Mouse (Mus musculus) right cerebral cortex, postnatal 10 days (tissue): Measurements from ENCODE around the gene Vipr2.

ENCODE experiments used
- DNase-seq, 2 experiments: peaks; one replicate each; pipeline ENCODE4 v3.0.0; 2021; ENCODE audit warnings: low spot score in 2 of 2

Gene Vipr2

DNA sequence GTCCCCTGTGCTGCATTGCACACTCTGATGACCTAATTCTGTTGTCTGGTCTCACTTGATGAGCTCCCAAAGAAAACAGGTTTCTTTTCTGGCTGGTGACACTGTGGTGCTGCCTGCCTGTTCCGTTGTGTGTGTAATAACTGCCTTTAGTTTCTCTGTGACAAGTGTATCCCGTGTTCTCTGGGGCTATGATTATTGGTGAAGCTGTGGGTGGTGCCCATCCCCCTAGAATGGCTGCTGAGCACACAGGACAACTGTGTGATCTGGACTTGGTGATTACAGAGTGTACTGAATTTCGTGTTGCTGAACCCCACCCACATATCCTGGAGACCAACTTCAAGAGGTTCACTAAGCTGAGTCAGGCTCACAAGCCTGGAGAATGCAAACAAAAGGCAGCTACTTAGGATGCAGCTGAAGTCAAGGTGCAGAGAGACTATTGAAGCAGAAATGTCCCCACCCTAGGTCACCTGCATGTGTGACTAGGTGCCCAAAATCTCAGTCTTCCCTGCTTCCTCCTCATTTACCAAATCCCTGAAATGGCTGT is 18.9 kb downstream of the Vipr2 start:
- no peak for DNase-seq

DNA sequence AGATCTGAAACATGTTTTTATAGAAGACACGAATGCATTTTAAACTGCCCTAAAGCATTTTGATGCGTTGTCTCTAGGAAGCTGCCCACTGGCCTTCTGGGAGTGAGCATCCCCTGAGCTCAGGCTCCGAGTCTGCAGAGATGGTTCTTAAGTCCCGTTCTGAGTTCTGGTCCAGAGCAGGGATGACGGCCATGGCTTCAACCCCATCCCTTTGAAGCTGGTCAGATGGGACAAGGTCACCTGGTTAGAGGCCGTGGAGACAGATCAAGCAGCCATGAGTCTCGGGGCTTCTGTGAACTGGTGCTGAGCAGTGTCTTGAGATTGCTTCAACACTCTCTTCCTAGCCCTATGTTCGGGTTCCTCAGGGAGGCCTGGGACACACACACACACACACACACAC is 19.6 kb downstream of the Vipr2 start:
- DNase-seq = no peak

DNA sequence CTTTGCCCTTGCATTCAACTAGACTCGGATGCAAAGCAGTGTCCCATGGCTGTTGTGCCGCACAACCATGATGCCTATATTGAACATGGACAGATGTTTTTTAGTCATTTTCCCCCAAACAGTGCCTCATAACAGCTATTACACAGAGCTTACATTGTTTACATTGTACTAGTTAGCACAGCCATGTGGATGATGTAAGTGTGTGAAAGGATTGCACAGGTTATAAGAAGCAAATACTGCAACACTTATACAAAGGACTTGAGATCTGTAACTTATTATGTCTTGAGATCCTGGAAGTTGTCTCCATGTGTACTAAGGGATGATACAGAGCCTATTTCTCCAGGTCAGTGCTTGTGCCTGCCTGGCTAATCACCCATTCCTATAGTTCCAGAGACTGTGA is 24.4 kb downstream of the Vipr2 start:
- no peak for DNase-seq

DNA sequence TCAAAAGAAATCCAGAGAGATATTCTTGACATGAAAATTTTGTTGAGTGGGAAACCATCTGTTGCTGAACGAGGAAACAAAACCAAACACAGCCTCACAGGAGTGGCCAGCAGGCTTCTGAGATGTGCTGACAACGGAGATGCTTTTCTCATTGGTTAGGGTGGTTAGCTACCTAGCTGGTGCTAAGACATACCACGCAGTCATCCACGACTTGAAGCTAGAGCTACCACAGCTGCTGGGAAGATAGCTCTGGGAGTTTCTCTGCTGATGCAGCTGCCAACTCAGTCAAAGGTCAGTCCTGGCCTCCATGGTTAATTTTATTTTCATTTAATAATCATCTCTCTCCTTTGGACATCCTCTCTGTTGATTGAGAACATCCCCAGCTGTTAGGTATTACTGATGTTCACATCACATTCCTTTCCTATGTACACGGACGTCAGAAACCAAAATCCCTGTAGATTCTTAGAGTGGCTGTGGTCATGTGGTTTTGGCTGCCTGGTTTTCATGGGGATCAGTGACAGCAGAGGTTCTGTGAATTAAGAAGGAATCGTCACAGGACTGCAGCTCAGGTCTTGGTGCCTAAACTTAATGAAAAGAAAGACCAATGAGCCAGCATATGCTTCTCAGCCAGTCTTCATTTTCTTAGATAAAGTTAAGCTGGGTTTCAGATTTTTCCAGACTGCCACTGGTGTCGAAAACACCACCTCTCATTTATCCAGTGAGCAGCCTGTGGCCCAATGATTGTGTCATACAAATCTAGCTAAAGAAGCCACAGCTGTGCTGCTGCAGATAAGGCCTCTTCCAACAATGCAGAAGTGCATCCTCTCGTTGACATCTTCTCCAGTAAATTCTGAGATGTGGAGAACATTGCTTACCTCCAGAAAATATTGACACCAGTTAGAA is 32.2 kb downstream of the Vipr2 start:
- peak; percentile 26 to 61 for DNase-seq

DNA sequence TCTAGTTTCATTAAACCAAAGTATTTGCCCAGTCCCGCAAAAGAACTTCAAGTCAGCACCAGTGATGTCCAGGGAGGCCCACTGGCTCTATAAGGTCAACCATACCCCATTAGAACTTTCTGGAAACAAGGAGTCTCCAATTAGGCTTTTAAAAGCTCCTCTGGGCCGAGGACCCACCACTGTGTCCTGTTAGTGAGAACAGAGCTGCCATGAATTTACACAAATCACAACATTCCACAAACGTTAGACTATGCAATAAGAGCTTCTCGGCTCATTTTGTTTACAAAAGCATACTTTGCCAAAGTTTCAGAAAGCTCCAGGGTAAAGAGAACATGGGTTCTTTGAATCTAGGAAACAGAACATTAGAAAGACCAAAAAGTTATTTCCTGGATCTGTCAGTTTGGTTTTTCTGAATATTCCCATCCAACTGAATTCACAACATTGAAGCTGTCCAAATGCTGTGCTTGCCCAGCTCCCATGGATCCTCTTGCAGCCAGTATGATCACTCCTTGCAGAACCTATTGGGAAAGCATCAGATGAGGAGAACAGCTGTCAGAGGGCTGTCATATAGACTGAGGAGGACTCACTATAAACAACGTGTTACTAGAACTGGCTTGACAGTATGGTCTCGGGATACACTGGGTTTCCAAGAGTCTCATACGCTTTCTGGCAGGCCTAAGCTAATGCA is 33.6 kb downstream of the Vipr2 start:
- no peak for DNase-seq

DNA sequence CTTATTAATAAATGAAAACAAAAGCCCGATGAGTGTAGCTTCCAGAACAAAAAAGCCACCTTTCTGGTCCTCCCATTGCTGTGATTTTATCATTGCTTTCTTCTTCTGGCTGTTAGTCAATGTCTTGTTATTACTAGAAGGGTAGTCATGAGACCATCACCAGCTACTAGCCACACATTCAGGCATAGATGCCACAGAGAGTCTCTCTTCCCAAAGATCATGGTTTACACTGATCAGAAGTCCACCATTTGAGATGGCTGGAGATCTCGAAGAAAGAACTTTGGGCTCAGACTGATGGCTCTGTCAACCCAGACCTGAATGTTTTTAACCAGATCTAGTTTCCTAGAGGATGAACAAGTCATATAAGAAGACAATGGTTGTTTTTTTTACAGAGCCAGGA is 38.3 kb downstream of the Vipr2 start:
- no peak for DNase-seq

DNA sequence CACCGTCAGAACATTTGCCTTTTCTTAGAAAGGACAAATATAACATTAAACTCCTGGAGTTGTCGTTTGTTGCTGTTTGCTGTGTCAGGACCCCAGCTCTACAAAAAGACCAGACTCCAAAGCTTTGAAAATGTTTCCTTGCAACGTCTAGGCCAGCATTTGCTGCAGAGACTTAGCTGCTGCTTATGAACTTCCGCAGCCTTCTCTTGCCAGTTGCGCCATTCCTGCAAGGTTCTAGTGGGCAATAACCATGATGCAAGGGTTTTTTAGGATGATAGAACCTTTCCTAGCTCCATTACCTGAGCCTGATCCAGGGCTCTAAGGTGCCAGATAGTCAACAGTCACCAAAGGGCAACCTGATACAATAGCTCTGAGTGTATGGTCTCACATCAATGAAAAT is 38.9 kb downstream of the Vipr2 start:
- DNase-seq = no peak

DNA sequence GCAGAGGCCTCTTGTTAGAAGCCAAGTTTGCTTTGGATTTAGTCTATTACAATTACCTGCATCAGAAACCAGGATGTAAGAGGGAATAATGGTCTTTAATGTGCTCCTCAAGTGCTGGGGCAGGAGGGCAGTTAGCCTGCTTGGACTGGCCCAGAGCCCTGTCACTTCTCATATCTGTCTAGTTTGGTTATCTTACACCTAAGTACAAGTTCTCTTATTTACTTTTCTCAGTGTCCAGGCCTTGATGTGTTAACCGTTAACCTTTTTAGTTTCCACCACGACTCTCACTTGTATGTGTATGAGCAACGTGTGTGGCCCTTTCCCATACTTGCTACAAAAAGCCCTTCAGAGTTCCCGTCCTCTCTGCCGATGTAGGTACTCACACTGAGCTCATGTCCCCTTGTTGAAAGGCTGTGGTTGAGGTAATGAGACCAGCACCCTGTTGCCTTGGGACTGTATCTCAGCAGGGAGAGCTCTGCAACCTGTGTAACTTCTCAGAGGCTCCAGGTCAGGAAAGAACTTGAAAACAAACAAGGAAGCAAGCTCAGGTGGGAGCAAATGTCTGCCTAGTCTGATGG is 39.9 kb downstream of the Vipr2 start:
- no peak for DNase-seq

DNA sequence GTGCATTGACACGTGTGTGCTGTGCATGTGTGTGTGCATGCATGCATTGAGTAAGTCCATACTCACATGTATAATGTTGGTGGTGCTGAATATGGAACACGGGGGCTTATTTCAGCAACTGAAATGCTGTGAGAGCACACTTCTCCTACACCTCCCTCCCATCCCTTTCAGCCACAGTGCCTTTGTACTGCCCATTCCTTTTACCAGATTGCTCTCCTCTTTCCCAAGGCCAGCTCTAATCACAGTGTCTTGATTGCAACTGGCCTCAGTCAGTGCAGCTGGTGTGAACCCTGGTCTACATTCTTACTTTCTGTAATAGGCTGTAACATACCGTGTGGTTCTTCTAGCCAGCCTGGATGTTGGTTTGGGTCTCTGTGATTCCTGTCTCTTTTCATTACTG is 41.5 kb downstream of the Vipr2 start:
- no peak for DNase-seq

DNA sequence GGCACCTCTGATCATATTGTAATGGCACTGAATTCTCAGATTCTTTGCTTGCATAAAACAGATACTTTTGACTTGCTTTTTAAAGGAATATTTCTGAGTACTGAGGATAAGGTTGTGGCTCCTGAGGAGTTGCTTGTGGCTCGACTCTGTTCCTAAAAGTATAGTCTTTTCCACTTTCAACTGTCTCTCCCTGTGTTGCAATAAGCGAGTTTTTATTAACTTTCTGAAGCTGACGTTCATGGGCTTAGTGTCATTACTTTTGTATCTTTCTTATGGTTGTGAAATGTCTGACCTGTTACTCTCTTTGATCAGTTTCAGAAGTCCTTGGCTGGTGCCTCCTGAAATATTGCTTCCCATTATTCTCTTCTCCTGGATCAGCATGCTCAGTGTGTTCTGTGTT is 46.3 kb downstream of the Vipr2 start:
- no peak for DNase-seq

DNA sequence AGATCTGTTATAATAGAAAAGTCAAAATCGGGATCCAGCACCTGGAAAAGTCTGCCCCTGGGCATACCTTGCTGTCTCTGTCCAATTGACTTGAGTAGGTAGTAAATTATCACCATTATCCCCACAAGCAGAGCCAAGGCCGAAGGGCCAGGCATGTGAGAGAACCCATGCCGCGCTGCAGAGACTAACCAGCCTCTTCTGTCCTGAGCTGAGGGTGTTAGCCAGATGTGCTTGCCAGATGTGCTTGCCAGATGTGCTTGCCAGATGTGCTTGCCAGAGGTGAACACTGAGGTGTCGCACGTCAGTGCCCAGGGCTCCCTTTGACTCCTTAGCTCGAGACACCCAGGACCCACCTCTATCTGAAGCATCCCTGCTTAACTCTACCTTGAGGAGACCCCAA is 53.4 kb downstream of the Vipr2 start:
- DNase-seq = no peak

DNA sequence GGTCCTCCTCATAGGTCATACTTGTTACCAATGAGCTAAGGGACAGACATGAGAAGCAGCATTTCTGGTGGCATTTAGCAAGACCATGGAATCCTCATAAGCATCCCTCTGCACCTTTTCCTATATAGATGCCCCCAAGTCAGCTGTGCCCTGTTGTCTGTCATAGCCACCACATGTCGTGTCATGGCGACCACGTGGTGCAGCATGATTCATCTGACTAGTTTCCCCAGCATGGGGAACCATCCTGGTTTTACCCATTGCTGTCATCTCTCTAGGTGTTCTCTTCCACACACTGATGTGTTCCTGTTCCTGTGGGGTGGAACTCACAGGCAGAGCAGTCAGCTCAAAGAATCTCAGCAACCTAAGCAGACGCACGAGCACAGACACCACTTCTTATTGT is 55.4 kb downstream of the Vipr2 start:
- no peak for DNase-seq

DNA sequence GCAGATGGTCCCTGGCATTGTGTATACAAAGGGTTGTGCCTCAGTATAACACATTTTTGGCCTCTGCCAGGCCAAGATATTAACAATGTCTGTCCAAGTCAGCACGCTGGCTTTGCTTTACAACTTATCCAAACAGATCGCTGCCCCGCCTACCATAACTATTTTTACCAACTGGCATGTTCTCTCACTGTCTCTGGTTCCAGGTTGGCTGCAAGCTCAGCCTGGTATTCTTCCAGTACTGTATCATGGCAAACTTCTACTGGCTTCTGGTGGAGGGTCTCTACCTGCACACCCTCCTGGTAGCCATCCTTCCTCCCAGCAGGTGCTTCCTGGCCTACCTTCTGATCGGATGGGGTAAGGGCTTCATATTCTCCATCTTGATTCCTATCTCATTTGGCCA is 58.4 kb downstream of the Vipr2 start:
- no peak for DNase-seq

DNA sequence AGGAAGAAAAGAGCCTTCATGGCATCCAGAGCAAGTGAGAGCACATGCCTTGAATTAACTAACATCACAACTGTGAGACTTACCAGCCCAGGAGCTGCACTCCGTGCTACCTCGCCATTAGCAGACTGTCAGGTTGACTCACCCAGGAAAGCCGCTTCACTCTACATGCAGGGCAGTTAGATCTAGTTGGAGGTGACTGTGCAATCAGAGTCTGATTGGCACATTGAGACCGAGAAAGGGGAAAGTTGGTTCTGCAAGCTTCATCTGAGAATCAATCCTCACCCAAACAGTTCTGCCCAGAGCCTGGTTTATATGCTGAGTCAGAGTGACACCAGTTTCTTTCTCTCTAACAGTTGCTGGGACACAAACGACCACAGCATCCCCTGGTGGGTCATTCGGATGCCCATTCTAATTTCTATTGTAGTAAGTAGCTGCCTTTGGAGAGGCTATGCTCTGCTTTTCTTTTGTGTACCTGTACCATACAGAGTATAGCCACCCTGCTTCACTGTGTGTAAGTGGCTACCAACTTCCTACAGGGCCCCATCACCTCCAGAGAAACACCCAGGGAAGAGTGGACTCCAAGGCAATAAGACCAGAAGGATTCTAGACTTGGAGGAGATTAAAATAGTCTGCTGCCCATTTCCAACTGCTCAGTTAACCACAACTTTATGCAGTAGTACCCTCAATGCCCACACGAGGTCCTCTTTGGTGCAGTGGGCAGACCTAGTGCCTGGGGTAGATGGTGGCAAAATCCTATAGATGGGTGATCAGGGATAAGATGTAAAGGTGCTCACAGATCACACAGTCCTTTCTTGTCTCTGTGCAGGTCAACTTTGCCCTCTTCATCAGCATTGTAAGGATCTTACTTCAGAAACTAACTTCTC is 61.0 kb downstream of the Vipr2 start:
- DNase-seq = no peak

DNA sequence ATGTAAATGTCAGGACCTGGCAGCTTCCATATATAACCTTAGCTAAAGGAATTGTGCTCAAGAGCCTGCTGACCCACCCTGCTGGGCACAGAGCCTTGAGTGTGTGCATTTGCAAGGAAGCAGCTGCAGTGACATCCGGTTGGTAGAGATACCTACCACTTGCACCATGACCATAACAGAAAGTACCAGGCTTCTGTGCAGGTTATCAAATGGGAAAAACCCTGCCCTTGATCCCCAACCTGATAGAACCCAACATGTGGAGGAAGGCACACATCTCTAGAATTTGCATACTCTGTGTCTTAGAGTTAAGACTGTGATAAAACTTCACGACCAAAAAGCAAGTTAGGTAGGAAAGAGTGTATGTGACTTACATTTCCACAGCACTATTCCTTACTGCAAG is 63.1 kb downstream of the Vipr2 start:
- DNase-seq = no peak

DNA sequence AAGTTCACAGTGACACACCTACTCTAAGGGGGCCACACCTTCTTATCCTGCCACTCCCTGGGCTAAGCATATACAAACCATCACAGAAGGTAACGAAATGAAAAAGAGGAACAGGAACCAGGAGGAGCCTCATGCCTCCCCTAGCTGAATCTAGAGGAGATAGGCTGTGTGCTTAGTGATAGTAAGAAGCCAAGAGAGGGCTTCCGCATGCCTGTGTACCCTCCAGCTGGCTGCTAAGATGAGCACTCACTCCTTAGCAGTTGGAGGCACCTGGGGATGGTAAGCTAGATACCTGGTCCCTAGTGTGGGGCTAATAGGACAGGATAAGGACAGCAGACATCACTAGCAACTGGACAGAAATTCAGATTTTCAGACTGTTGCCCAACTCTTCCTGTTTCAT is 64.3 kb downstream of the Vipr2 start:
- DNase-seq = no peak

DNA sequence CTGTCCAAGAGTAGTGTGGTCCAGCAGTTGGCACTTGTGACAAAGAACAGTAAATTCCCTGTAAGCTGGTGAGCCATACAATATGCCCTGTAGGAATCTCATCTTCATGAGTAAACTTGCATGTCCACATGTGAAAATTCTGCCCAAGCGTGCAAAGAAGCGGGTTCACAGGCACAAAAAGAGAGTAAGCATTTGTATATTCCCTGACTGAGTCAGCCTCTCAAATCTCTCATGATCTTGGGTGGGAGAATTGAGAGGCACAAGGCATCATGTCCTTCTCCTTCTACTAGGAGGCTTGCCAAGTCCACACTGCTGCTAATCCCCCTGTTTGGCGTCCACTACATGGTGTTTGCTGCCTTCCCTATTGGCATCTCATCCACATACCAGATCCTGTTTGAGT is 64.9 kb downstream of the Vipr2 start:
- no peak for DNase-seq

DNA sequence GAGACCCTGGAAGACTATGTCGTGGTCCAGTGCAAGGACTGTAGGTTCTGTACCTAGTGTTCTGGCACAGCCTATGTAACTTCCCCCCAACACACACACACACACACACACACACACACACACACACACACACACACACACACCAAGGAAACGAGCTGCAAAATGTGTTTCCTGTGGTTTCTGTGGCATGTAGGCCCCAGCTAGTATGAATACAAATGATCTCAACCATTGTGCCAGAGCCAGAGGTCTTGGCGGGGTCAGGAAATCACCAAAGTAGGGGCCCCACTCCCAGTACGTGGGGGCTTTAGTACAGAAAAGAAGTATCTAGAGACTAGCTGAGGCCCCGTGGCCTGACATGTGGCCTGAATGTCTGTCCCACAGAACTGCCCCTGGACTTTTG is 67.7 kb downstream of the Vipr2 start:
- DNase-seq = no peak

DNA sequence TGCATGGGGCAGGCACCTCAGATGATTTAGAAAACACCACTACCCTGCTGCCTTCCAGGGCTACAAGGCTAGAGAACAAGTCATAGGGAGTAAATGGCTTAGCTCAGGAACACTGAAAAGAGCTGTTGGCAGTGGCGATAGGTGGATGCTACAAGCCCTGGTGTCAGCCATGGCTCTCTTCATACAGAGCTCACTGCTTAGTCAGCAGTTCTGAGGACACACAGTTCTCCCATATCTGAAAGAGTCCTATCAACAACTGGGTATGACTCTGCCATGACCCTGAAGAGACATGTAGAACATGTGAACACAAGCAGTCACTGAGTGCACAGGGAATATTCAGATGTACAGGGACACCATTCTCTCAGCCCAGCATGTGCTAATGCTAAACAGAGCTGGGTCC is 68.2 kb downstream of the Vipr2 start:
- no peak for DNase-seq

DNA sequence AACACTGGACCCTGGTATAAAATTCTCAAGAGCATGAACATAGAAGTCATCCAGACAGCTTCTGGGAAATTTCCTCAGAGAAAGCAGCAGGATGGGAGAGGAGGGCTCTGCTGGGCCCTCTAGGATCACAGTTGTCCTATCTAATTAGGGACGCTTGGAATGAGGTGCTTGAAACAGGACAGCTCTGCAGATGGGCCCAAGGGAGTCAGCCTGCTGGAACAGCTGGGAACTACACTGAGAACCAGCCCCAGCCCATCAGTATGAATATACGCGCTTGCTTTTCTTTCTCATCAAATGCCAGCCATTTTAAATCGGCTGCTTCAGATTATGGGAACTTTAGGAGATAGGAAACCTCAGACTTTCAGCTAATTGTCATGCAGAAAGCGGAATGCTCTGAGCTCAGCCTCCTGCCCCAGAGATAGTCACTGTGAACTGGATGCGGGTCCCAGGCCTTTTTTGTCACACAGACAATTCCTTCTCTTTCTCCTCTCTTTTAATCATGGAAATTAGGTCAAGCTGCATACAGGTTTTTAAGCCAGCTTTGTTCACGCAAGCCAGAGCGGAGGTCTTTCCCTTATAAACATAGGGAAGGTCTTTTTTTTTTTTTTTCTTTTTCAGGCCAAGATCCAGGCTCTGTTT is 69.6 kb downstream of the Vipr2 start:
- no peak for DNase-seq

DNA sequence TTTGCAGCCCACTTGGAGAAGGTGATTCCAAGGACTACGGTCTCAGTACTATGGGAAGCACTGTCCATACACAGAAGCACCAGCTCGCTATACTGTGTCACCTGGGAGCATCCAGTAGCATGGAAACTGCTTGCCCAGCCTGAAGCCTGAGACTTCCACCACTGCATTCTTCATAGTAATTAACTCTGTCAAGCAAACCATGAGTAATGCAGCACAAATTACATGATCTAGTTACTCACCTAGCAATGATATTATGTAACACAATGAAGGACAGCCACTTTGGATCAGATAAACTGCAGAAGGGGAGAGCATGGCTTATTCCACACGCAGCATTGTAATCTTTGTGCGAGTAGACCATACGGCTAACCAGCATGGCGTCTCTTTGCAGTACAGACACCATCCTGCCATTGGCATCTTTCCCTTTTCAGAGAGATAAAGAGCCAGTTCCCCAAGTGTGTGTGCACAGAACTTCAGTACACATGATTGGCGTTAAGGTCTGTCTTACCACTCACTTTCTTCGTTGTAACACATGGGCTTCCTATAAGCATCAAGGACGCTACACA is 75.4 kb downstream of the Vipr2 start:
- no peak for DNase-seq
